Mouse (Mus musculus) lung, postnatal 0 days (tissue): ENCODE results near the gene Lrmda.

Source experiments
- CTCF ChIP-seq: IDR thresholded peaks from 2 replicates; pipeline ENCODE4 v1.5.1; 2016; ENCODE audit warnings: antibody characterized with exemption, mild to moderate bottlenecking
- EP300 ChIP-seq: IDR thresholded peaks from 2 replicates; pipeline ENCODE4 v1.6.1; 2016; ENCODE audit warnings: antibody characterized with exemption, mild to moderate bottlenecking, control low read depth

DNA sequence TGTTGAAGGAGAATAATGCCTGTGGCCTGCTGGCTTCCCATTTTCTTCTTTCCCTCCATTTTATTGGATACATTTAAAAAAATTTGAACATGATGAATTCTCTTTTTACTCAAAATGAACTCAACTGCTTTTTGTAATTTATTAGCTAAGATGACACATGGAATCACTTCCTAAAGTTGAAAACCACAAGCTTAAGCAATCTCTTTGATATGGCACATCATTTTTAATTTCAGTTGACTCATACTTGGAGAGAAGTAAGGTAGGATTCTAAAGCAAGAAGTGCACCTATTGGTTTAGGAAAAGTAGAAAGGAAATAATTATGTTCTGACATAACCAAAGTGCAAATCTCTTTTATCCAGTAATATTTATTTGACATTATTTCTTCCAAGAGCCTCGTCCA lies 992.5 kb downstream of the Lrmda start:
- TF ChIP-seq CTCF (no peak), EP300 (no peak)
